Mouse (Mus musculus) heart, embryonic 12.5 days (tissue): ENCODE results near the gene Lck. TPM values are rescaled to one million over a fixed set of nuclear protein-coding genes. Genes with fewer than 3 reads are reported as not detected.

Source experiments
- ATAC-seq: fragments of 200-750 bp; cut with Nextera tagmentation; 2 replicates; pipeline ENCODE4 v1.8.0; 2017; ENCODE audit warnings: moderate TSS enrichment, moderate library complexity; ENCODE audit not compliant: insufficient number of reproducible peaks, low FRiP score
- H3K27ac ChIP-seq: fragments of 300-500 bp; sonication (generic); 2 replicates; pipeline ENCODE4 v1.5.1; 2016; ENCODE audit warnings: mild to moderate bottlenecking, moderate library complexity; ENCODE audit not compliant: poor library complexity, severe bottlenecking
- H3K27me3 ChIP-seq: fragments of 300-500 bp; sonication (generic); replicated peaks from 2 replicates; pipeline ENCODE4 v1.6.1; 2016; ENCODE audit warnings: mild to moderate bottlenecking, moderate library complexity
- H3K36me3 ChIP-seq: fragments of 300-500 bp; sonication (generic); 2 replicates; pipeline ENCODE4 v1.6.1; 2016; ENCODE audit warnings: mild to moderate bottlenecking, moderate library complexity
- H3K4me1 ChIP-seq: fragments of 300-500 bp; sonication (generic); replicated peaks from 2 replicates; pipeline ENCODE4 v1.6.1; 2016; ENCODE audit warnings: mild to moderate bottlenecking
- H3K4me2 ChIP-seq: fragments of 300-500 bp; sonication (generic); 2 replicates; pipeline ENCODE4 v1.6.1; 2016; ENCODE audit warnings: mild to moderate bottlenecking, moderate library complexity
- H3K4me3 ChIP-seq: fragments of 300-500 bp; sonication (generic); 2 replicates; pipeline ENCODE4 v1.5.1; 2016; ENCODE audit warnings: mild to moderate bottlenecking
- H3K9ac ChIP-seq: fragments of 300-500 bp; sonication (generic); 2 replicates; pipeline ENCODE4 v1.6.1; 2016; ENCODE audit warnings: mild to moderate bottlenecking, moderate library complexity
- H3K9me3 ChIP-seq: fragments of 300-500 bp; sonication (generic); replicated peaks from 2 replicates; pipeline ENCODE4 v1.6.1; 2016; ENCODE audit warnings: mild to moderate bottlenecking, moderate library complexity
- WGBS: fragments of 180-500 bp; shearing (Covaris S2); methylation state at CpG from one replicate; pipeline ENCODE4 v1.1.7; 2016; 5-methylcytosine and 5-hydroxymethylcytosine counted together
- polyA plus RNA-seq: library from polyadenylated mRNA; unstranded; fragments of >200 nt; fragmentation: Nextera tagmentation; extraction: Ambion mirVana; gene quantifications from 2 replicates; pipeline ENCODE4 v1.2.1, GENCODE M21; 2016

The Lck gene
- polyA plus RNA-seq, 1 experiment from 2014 or later: 3.5 TPM

DNA sequence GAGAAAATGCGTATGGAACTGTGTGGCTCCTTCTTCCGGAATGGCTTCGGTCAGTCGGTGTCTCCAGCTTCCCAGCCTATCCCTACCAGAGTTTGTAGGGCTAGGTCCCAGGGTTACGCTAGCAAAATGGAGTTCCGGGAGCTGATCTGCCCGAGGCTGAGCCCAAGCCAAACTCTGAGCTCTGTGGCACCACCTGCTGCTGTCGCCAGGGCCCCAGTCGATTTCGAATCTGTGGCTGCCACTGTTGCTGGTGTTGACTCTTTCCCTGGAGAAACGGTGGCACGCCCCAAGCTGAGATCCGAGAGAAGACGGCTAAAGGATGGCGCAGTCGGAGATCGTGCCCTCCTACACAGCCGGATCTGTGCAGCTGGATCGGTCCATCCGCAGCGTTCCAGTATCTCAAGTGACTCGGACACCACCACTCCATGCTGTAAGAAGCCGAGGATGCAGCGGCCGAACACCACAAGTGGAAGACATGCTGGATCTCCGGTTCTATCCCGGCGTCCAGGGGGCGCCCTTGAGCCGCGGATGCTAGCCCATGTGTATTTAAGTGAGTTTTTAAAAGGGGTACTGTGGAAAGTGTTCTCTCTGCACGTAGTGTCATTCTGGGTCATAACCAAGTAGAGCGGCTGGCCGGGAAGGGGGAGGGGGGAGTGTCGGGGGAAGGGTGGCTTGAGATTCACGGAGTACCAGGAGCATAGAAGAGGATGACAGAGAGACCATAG lies 11.6 kb upstream of the Lck start:
- Histone ChIP-seq H3K4me1 (peaks cover 8% of the 10 kb centered on the region), H3K9me3 (no peaks in the 10 kb centered on the region), H3K36me3 (peaks cover under 1% of the 10 kb centered on the region; the same call in 1 of the 2 replicates), H3K4me2 (peak overlapping the region; percentile 68), H3K27ac (peak overlapping the region; percentile 26; the same call in 1 of the 2 replicates), H3K4me3 (peak overlapping the region; percentile 51), H3K27me3 (no peaks in the 10 kb centered on the region), H3K9ac (peak overlapping the region; percentile 63)
- WGBS: 1% methylated on average over 36 of the region's 36 CpGs
- peak; percentile 82 for ATAC-seq

DNA sequence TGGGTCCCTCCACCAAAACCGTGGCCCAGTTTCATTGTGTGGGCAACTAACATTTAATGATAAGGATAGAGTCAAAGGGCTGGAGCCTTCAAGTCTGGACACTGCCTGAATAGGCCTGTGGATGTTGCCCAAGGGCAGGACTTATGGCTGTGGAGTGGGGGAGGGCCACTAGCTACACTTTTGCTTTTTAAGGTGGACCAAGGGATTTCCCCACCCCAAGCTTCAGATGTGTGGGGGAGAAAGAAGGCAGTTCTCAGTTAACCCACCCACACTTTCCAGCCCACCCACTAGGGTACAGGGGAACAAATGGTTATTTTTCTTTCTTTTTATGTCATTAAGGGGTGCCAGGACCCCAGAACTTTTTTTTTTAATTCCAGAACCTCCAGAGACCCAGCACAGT lies 10.9 kb upstream of the Lck start:
- ATAC-seq: no peak
- H3K9me3 ChIP-seq: no peaks in the 10 kb centered on the region
- peak overlapping the region; percentile 63; the same call in 1 of the 2 replicates for H3K9ac ChIP-seq
- peaks cover 10% of the 10 kb centered on the region for H3K4me1 ChIP-seq
- H3K36me3 ChIP-seq: no peaks in the 10 kb centered on the region
- no peaks in the 10 kb centered on the region for H3K27me3 ChIP-seq
- H3K27ac ChIP-seq: no peak overlapping the region
- 61% methylated on average over 1 of the region's 1 CpGs for WGBS
- H3K4me2 ChIP-seq: peak overlapping the region; percentile 68
- peak overlapping the region; percentile 51; the same call in 1 of the 2 replicates for H3K4me3 ChIP-seq

- Histone ChIP-seq H3K4me1 (peaks cover 10% of the 10 kb centered on the region), H3K27ac (no peak overlapping the region), H3K4me2 (no peak overlapping the region), H3K9me3 (no peaks in the 10 kb centered on the region), H3K9ac (no peak overlapping the region), H3K4me3 (no peak overlapping the region), H3K27me3 (no peaks in the 10 kb centered on the region), H3K36me3 (no peaks in the 10 kb centered on the region)
- WGBS: 76% methylated on average over 1 of the region's 1 CpGs
- ATAC-seq: no peak
These were observed 8.8 kb upstream of the Lck start for GRCm38 (mm10) chr4:129582251-129582650.

DNA sequence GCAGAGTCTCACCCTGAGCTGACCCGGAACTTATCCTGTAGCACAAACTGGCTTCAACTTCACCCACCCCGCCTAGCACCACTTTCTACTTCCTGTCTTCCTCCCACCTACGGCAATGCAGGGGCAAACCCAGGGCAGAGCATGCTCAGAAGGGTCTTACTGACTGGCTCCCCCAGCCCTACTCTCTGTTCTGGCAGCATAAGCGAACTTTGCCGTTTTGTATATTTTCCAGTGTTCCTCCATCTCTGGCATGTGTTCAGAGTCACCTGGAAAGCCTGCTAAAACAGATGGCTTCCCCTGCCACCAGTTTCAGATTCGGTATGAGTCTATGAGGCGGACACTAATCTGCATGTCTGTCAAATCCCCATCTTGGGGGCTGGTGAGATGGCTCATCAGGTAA lies 6.9 kb upstream of the Lck start:
- ATAC-seq: no peak
- Histone ChIP-seq H3K9ac (no peak overlapping the region), H3K27me3 (no peaks in the 10 kb centered on the region), H3K36me3 (no peaks in the 10 kb centered on the region), H3K4me1 (peaks cover 12% of the 10 kb centered on the region), H3K4me2 (no peak overlapping the region), H3K27ac (peak overlapping the region; percentile 37; the same call in 1 of the 2 replicates), H3K9me3 (no peaks in the 10 kb centered on the region), H3K4me3 (no peak overlapping the region)
- 59% methylated on average over 7 of the region's 7 CpGs for whole genome bisulfite sequencing

DNA sequence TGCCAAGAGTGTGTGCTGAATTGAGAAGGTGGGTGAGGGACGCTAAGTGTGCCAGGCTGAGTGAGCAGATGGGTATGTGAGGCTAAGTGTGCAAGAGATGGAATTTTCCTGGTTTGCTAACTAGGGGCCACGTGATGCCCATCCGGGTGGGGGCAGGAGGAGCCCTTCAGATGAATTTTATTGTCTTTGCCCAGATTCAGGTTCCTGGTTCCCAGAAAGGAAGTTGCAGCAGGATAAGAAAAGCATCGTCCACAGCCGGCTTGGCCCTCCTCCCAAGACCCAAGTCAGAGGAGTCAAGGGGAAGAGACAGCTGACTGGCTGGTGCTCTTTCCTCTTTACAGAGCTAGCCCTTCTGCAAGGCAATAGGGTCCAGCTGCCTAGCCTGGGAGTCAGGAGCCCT lies 5.0 kb upstream of the Lck start, which contains the start of gene Fam167b:
Gene Fam167b (minus strand): TSS at position 84 of the 400 bp plus-strand sequence.
- Histone ChIP-seq H3K4me3 (0 out of 2 replicates have a peak within 1 kb of the TSS, but pooled peaks have one; percentile 9), H3K9me3 (no peaks in the 10 kb centered on the region), H3K27ac (peak within 1 kb of the TSS; percentile 56), H3K4me1 (peaks cover 12% of the 10 kb centered on the region), H3K4me2 (peak within 1 kb of the TSS; percentile 30), H3K27me3 (no peaks in the 10 kb centered on the region), H3K9ac (no peak within 1 kb of the TSS), H3K36me3 (no peaks in the 10 kb centered on the region)
- 57% methylated on average over 5 of the region's 5 CpGs for WGBS
- no peak for ATAC-seq

GRCm38 (mm10) chr4:129577688-129578087 lies 4.2 kb upstream of the Lck start:
- Histone ChIP-seq H3K36me3 (no peaks in the 10 kb centered on the region), H3K4me3 (no peak overlapping the region), H3K4me1 (peaks cover 16% of the 10 kb centered on the region), H3K27ac (no peak overlapping the region), H3K27me3 (no peaks in the 10 kb centered on the region; the same call in 1 of the 2 replicates), H3K9me3 (no peaks in the 10 kb centered on the region), H3K4me2 (peak overlapping the region; percentile 7; the same call in 1 of the 2 replicates), H3K9ac (no peak overlapping the region)
- ATAC-seq: no peak
- WGBS: 73% methylated on average over 7 of the region's 7 CpGs

GRCm38 (mm10) chr4:129576863-129577491 lies 3.5 kb upstream of the Lck start:
- WGBS: 32% methylated on average over 21 of the region's 21 CpGs
- peak overlapping the region; percentile 30 for H3K4me2 ChIP-seq

DNA sequence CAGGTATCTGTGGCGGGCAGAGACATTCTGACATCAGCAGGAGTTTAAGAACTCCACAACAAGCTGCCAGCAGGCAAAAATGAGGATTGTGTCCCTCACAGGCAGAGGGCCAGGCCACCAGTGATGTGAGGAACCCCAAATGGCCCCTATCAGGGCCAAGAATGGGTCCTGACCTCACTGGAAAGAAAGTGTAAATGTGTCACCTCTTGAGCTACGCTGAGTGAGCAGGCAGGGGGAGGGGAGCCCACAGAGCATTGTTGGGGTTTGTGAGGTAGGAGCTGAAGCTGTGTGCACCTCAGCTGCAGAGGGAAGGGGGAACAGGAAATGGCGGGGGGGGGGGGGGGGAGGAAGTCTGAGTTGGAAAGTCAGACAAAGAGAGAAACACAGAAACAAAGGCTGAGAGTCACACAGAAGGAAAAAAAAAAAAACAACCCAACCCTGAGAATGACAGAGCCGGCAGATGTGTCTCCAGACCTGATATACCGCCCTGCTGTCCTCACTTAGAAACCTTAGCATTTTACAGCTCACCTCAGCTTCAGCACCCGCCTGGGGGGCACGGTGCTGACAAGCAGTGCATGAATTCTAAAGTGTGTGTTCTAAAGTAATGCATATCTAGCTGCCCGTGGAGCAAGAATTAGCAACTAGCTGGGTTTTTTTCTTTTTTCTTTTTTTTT lies 1.9 kb upstream of the Lck start:
- H3K27ac ChIP-seq: peak overlapping the region; percentile 41
- no peaks in the 10 kb centered on the region for H3K9me3 ChIP-seq
- no peaks in the 10 kb centered on the region for H3K36me3 ChIP-seq
- WGBS: 34% methylated on average over 7 of the region's 8 CpGs
- peaks cover 15% of the 10 kb centered on the region for H3K4me1 ChIP-seq
- peak; percentile 56 for ATAC-seq
- H3K9ac ChIP-seq: no peak overlapping the region
- no peak overlapping the region for H3K4me3 ChIP-seq
- no peaks in the 10 kb centered on the region; the same call in 1 of the 2 replicates for H3K27me3 ChIP-seq
- no peak overlapping the region; the same call in 1 of the 2 replicates for H3K4me2 ChIP-seq

More at GRCm38 (mm10) chr4:129576863-129577491, 3.5 kb upstream of the Lck start:
- Histone ChIP-seq H3K4me3 (peak overlapping the region; percentile 9; the same call in 1 of the 2 replicates), H3K9me3 (no peaks in the 10 kb centered on the region), H3K9ac (no peak overlapping the region), H3K36me3 (no peaks in the 10 kb centered on the region), H3K27me3 (no peaks in the 10 kb centered on the region; the same call in 1 of the 2 replicates), H3K4me1 (peaks cover 16% of the 10 kb centered on the region), H3K27ac (no peak overlapping the region)
- no peak for ATAC-seq

- Histone ChIP-seq H3K9me3 (no peaks in the 10 kb centered on the region), H3K27ac (peak overlapping the region; percentile 34), H3K4me3 (no peak overlapping the region), H3K4me1 (peaks cover 11% of the 10 kb centered on the region), H3K4me2 (no peak overlapping the region), H3K27me3 (no peaks in the 10 kb centered on the region; the same call in 1 of the 2 replicates), H3K36me3 (no peaks in the 10 kb centered on the region), H3K9ac (no peak overlapping the region)
- ATAC-seq: no peak
- 94% methylated on average over 4 of the region's 4 CpGs for WGBS
These were observed 409 bp downstream of the Lck start for GRCm38 (mm10) chr4:129573093-129573370.

DNA sequence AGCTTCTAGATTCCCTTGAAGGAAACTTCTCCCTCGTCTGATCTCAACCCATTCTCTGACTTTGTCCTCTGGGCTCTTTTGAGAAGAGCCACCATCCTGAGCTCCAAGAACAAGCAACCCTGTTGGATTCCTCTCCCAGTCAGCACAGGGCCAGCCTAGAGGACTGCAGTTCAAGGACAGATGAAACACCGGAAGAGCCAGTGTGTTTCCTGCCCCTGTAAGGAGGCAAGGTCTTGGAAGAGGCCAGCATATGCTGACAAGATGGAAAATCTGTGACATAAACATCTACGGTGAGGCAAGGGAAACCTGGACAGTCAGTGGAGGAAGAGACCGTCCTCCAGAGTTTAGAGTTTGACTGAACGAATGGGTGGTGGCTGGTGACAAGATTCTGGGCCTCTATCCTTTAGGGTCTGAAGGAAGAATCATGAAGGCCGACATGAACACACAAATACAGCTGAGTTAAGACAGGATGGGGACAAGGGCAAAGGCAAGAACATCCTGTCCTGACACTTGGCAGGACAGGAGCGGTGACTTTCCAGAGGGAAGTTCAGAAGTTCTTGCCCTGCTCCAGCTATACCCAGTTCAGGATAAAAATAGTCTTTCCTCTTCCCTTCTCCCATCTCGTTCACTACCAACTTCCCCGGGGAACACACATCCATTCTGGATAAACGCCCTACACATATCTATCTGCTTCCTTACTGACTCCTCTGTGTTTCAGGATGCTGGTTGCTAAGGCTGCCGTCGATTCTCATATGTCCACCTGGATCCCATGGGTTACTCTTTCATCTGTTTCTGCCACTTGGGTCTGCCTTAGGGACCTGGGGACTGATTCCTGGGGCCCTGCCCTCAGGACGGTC lies 977 bp downstream of the Lck start:
- H3K9ac ChIP-seq: no peak overlapping the region
- WGBS: 65% methylated on average over 13 of the region's 13 CpGs
- 0 out of 2 replicates have a peak, but pooled peaks have one; percentile 27 for ATAC-seq
- no peak overlapping the region for H3K4me3 ChIP-seq
- no peaks in the 10 kb centered on the region for H3K9me3 ChIP-seq
- no peak overlapping the region for H3K4me2 ChIP-seq
- peaks cover 11% of the 10 kb centered on the region for H3K4me1 ChIP-seq
- H3K36me3 ChIP-seq: no peaks in the 10 kb centered on the region
- no peaks in the 10 kb centered on the region; the same call in 1 of the 2 replicates for H3K27me3 ChIP-seq
- peak overlapping the region; percentile 34 for H3K27ac ChIP-seq
